Mouse (Mus musculus): ENCODE data around the gene Gm20661. TPM values are rescaled to one million over a fixed set of nuclear protein-coding genes. Genes with fewer than 3 reads are reported as not detected.

Gene Gm20661
- total and polyA plus RNA-seq, 3 experiments, result 0.35 to 0.85 TPM; not detected in 1

- TF ChIP-seq BHLHE40 (IDR thresholded peaks at IDR 0.05; ENCODE audit: borderline replicate concordance, low read depth, low read length) (no peak), ZNF384 (IDR thresholded peaks at IDR 0.05; ENCODE audit: low read depth, low read length) (no peak), TCF12 (IDR thresholded peaks at IDR 0.05; ENCODE audit: low read depth, low read length) (no peak), SIN3A (IDR thresholded peaks at IDR 0.05; ENCODE audit: low read length) (peak; percentile 62; the same call in 1 of the 2 replicates), MAFK (IDR thresholded peaks at IDR 0.05; ENCODE audit: borderline replicate concordance, low read depth, low read length) (no peak)
Observed at GRCm38 (mm10) chr9:107963700-107964099, 19.2 kb upstream of the Gm20661 start (continued).

- no peaks in the 10 kb centered on the region for H3K4me1 ChIP-seq (ENCODE audit: control insufficient read depth in 1 of 2, insufficient read depth in 2 of 2, low read length in 2 of 2)
- no peak overlapping the region for H3K4me3 ChIP-seq (ENCODE audit: control insufficient read depth in 1 of 2, insufficient read depth in 1 of 2, low read depth in 2 of 2, low read length in 2 of 2)
- TF ChIP-seq MYC (IDR thresholded peaks at IDR 0.05; ENCODE audit: low read depth, low read length) (0 out of 2 replicates have a peak, but pooled peaks have one; percentile 32), USF1 (IDR thresholded peaks at IDR 0.05; ENCODE audit: low read depth, low read length) (no peak)
- H3K9ac ChIP-seq (ENCODE audit: control insufficient read depth, low read depth, low read length, poor library complexity, severe bottlenecking), result no peak overlapping the region
- H3K27me3 ChIP-seq (ENCODE audit: control insufficient read depth in 1 of 2, insufficient read depth in 2 of 2, low read length in 2 of 2), result no peaks in the 10 kb centered on the region
- no peaks in the 10 kb centered on the region for H3K9me3 ChIP-seq (replicated peaks; ENCODE audit: insufficient read depth, low read length)
- no peak overlapping the region for H3K27ac ChIP-seq (ENCODE audit: control insufficient read depth, low read depth, low read length)
- H3K36me3 ChIP-seq (ENCODE audit: control insufficient read depth in 1 of 2, insufficient read depth in 2 of 2, low read length in 2 of 2), result peaks cover 0 to 10% of the 10 kb centered on the region in 2 experiments; a peak in 2 of 4 replicates
- no peak for DNase-seq (ENCODE audit: low read depth, low spot score)
- no peaks in the 10 kb centered on the region for H3K79me2 ChIP-seq (ENCODE audit: control insufficient read depth, insufficient read depth, low read length, poor library complexity)
Observed at GRCm38 (mm10) chr9:107964681-107965080, 18.2 kb upstream of the Gm20661 start.

- TF ChIP-seq MAZ (IDR thresholded peaks at IDR 0.05; ENCODE audit: low read depth, low read length), result no peak
- TF ChIP-seq EP300 (IDR thresholded peaks at IDR 0.05; ENCODE audit: low read depth in 1 of 2, low read length in 2 of 2), result no peak
- TF ChIP-seq ELF1 (IDR thresholded peaks at IDR 0.05; ENCODE audit: low read depth, low read length), result no peak
- no peak for TF ChIP-seq UBTF (IDR thresholded peaks at IDR 0.05; ENCODE audit: borderline replicate concordance, insufficient read depth, low read depth, low read length)
- TF ChIP-seq CHD2 (IDR thresholded peaks at IDR 0.05; ENCODE audit: low read length), result no peak
- TF ChIP-seq BHLHE40 (IDR thresholded peaks at IDR 0.05; ENCODE audit: borderline replicate concordance, low read depth, low read length), result no peak
- no peak for TF ChIP-seq TAL1 (IDR thresholded peaks at IDR 0.05; ENCODE audit: low read length)
- no peak for TF ChIP-seq ZNF384 (IDR thresholded peaks at IDR 0.05; ENCODE audit: low read depth, low read length)
- TF ChIP-seq MAFK (IDR thresholded peaks at IDR 0.05; ENCODE audit: borderline replicate concordance, low read depth, low read length), result no peak
- no peak for TF ChIP-seq SIN3A (IDR thresholded peaks at IDR 0.05; ENCODE audit: low read length)
- no peak for TF ChIP-seq SMC3 (IDR thresholded peaks at IDR 0.05; ENCODE audit: low read depth, low read length)
- no peak for TF ChIP-seq CTCF (IDR thresholded peaks at IDR 0.05 in 2 of 3, conservative IDR thresholded peaks at IDR 0.05 in 1 of 3; ENCODE audit: control insufficient read depth in 1 of 3, insufficient read depth in 1 of 3, low read depth in 2 of 3, low read length in 3 of 3, poor library complexity in 1 of 3, severe bottlenecking in 1 of 3)
- TF ChIP-seq ETS1 (IDR thresholded peaks at IDR 0.05; ENCODE audit: low read depth, low read length), result no peak
- no peak for TF ChIP-seq NRF1 (IDR thresholded peaks at IDR 0.05; ENCODE audit: insufficient read depth, low read depth, low read length, poor library complexity, severe bottlenecking)
- TF ChIP-seq GATA1 (IDR thresholded peaks at IDR 0.05; ENCODE audit: low read depth, low read length), result no peak
- TF ChIP-seq JUND (IDR thresholded peaks at IDR 0.05; ENCODE audit: low read depth, low read length), result no peak
- no peak for TF ChIP-seq CHD1 (IDR thresholded peaks at IDR 0.05; ENCODE audit: low read depth, low read length)
- peaks cover 8 to 13% of the 10 kb centered on the region in 2 experiments for H3K36me3 ChIP-seq (ENCODE audit: control insufficient read depth in 1 of 2, insufficient read depth in 2 of 2, low read length in 2 of 2)
Observed at GRCm38 (mm10) chr9:107966676-107967075, 16.2 kb upstream of the Gm20661 start.

More at GRCm38 (mm10) chr9:107966676-107967075, 16.2 kb upstream of the Gm20661 start:
- Histone ChIP-seq H3K9me3 (replicated peaks; ENCODE audit: insufficient read depth, low read length) (no peaks in the 10 kb centered on the region), H3K27ac (ENCODE audit: control insufficient read depth, low read depth, low read length) (no peak overlapping the region), H3K4me3 (ENCODE audit: control insufficient read depth in 1 of 2, insufficient read depth in 1 of 2, low read depth in 2 of 2, low read length in 2 of 2) (no peak overlapping the region), H3K9ac (ENCODE audit: control insufficient read depth, low read depth, low read length, poor library complexity, severe bottlenecking) (no peak overlapping the region), H3K79me2 (ENCODE audit: control insufficient read depth, insufficient read depth, low read length, poor library complexity) (no peaks in the 10 kb centered on the region), H3K27me3 (ENCODE audit: control insufficient read depth in 1 of 2, insufficient read depth in 2 of 2, low read length in 2 of 2) (no peaks in the 10 kb centered on the region), H3K4me1 (ENCODE audit: control insufficient read depth in 1 of 2, insufficient read depth in 2 of 2, low read length in 2 of 2) (peaks cover 8 to 15% of the 10 kb centered on the region in 2 experiments; a peak in 3 of 4 replicates)
- no peak for DNase-seq (ENCODE audit: low read depth, low spot score)

All from MEL (cell line).